Mouse (Mus musculus): ENCODE results near the gene Wtap.
"Not testable (repeated sequence)": the region's sequence is repeated elsewhere in the genome, so short reads cannot be mapped to it uniquely, and the experiment has no call there.

Gene Wtap

DNA sequence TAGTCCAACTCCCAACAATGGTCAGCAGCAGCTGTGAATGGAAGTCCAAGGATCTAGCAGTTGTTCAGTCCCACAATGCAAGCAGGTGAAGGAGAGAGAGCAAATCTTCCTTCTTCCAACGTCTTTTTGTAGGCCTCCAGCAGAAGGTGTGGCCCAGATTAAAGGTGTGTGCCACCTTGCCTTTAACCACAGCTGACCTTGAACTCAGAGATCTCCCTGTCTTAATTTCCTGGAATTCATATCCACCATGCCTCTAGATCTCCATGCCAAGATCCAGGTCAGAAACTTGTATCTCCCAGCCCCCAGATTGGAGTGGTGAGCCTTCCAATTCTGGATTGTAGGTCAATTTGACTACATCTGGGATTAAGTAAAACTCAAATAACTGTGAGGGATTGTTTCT is at the start of gene Wtap:
Gene Wtap (minus strand): TSS at position 101 of the 400 bp plus-strand sequence.
- no peak for DNase-seq

DNA sequence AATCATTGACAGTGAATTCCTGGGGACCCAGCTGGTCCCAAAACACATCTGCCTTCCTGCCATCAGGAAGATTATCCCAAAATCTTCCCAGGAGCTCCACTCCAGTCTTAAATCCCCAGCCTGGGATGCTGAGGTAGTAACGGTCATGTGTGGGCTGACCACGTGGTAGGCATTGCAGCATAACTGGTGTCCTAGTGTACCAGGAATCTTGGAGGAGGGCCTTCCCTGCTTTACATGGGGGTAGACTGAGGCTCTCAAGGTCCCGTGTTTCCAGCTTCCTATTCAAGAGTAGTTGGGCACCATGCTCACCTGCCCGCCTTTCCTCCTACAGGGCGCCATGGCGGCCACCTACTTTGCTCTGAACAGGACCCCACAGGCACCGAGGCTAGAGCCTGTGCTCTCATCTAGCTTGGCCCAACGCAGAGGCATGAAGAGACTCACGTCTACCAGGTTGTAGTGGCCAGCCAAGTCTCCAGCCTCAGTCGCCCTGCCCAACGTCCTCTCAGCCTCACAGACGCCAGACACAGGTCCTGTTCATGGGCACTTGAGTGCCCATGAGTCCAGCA is 42.7 kb upstream of the Wtap start:
- not testable (repeated sequence) for DNase-seq

DNA sequence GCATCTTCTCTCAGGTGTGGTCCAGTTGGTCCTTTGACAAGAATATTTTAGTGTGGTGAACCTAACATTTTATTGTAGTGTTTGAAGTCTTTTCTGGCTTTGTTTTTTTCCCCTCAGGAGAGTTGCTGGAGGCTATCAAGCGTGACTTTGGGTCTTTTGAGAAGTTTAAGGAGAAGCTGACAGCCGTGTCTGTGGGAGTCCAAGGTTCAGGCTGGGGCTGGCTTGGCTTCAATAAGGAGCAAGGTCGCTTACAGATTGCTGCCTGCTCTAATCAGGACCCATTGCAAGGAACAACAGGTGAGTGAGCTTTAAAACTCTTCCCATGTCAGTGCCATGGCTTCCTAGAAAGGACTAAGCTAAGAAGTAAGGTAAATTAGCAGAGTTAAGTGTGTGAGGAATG is 19.3 kb upstream of the Wtap start:
- DNase-seq: no peak

DNA sequence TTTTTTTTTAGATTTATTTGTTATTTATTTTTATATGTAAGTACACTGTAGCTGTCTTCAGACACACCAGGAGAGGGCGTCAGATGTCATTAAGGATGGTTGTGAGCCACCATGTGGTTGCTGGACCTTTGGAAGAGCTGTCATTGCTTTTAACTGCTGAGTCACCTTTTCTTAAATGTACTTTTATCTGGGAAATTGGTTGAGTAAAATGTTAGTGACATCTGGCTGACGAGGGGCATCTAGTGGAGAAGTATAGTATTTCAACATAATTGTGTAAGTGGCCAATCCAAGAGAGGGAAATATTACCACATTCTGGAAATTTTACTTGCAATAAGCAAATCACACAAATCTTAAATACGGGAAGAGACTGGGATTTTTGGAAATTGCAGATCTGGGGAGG is 15.9 kb upstream of the Wtap start:
- DNase-seq: peak; percentile 51

DNA sequence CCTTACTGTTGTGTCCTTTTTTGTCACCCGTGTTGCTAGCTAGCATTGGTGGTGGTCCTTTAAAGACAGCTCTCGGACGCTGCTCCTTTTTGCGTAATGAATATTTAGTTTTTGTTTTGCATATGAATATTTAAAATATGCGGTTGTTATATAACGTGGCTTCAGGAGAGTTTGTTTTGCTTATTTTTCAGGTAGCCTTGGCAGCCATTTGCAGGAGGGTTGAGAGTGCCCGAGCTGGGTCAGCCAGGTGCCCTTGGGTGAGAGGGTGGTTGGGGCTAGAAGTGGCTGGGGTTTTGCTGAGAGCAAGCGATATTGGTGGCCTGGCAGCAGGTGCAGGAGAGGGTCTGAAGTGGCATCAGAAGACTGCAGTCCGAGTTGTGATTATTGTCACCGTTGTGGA is 14.6 kb upstream of the Wtap start:
- DNase-seq: peak; percentile 61

DNA sequence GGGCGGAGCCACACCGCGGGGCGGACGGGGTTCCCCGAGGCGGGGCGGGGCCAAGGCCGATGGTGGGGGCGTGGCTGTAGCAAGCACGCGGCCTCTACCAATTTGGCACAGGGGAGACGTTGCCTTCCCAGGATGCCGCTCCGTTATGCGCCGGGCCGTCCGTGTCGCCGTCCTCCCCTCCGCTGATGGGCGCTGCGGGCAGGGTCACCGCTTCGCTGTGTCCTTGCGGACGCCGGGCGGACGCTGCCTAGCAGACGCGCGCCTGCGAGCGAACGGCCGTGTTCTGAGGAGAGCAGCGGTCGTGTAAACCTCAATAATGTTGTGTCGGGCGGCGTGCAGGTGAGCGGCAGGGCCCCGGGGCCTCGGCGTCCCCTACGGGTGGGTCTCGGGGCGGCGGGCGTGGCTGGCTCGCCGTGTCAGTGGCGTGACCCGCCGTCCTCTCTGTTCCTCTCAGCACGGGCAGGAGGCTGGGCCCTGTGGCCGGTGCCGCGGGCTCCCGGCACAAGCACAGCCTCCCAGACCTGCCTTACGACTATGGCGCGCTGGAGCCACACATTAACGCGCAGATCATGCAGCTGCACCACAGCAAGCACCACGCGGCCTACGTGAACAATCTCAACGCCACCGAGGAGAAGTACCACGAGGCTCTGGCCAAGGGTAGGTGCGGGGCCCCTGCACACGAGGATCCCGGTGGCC is 13.9 kb upstream of the Wtap start:
- peak; percentile 99 for DNase-seq

DNA sequence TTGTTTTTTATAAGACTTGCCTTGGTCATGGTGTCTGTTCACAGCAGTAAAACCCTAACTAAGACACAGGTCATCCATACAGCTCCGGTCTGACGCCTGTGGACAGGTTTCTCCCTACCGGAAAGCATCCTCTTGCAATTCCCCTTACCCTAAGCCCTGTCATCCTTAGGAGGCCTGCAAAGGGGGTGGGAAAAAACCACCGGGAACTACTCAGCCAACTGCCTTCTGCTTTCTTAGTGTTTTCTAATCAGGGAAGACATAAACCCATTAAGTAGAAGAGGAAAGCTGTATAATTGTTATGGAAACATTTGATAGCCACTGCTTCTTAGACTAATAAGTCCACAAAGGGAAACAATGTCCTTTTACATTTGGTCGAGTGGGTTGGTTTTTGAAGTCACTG is 13.0 kb upstream of the Wtap start:
- no peak for DNase-seq

DNA sequence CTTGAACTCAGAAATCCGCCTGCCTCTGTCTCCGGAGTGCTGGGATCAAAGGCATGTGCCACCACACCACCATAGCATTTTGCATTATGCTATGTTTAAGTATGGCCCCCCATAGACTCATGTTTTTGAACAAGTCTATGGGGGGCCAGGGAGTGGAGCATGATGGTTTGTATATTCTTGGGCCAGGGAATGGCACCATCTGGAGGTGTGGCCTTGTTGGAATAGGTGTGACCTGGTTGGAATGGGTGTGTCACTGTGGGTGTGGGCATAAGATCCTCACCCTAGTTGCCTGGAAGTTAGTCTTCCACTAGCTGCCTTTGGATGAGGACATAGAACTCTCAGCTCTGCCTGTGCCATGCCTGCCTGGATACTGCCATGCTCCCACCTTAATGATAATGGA is 12.6 kb upstream of the Wtap start, which contains the start of gene Sod2:
Gene Sod2 (plus strand): TSS at position 301 of the 400 bp plus-strand sequence.
- not testable (repeated sequence) for DNase-seq

DNA sequence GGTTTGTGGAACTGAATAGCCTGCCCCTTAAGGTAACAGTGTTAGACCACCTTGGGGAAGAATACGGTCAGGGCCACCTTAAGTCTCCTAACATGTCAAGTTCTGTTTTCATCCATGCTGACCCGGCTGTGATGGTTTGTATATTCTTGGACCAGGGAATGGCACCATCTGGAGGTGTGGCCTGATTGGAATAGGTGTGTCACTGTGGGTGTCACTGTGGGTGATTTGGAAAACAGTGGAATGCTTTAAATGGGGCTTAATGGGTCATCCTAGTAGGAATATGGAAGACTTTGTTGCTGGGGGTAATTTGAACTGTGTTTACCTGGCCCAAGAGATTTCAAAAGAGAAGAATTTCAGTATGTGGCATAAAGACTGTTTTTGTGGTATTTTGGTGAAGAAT is 10.5 kb upstream of the Wtap start:
- DNase-seq: not testable (repeated sequence)

DNA sequence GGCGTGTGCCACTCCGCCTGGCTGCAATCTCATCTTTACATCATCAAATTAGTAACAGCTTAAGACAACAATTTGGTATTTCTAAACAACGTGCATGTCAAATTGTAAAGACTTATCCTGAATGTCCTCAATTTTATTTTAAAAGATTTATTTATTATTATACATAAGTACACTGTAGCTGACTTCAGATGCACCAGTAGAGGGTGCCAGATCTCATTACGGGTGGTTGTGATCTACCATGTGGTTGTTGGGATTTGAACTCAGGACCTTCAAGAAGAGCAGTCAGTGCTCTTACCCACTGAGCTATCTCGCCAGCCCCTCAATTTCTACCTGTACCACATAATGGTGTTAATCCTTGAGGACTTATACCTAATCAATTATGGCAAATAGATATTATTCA is 8.3 kb upstream of the Wtap start:
- not testable (repeated sequence) for DNase-seq

DNA sequence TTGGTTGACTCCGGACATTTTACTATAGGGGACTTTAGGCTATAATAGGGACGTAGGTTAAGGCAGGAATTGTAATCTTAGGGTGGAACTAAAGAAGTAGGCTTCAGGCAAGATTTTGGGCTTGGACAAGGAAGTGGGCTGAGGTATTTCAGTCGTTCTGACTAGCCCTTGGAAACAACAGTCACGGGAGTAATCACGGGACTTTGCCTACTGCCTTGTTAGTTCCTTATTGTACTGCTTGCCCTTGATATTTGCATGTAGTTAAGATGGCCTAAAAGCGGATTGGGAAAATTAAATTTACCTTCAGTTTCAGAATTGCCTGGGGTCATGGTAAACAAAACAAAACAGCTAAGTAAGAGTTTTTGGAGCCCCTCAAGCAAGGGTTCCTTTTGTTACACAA is 5.1 kb upstream of the Wtap start:
- DNase-seq: no peak

DNA sequence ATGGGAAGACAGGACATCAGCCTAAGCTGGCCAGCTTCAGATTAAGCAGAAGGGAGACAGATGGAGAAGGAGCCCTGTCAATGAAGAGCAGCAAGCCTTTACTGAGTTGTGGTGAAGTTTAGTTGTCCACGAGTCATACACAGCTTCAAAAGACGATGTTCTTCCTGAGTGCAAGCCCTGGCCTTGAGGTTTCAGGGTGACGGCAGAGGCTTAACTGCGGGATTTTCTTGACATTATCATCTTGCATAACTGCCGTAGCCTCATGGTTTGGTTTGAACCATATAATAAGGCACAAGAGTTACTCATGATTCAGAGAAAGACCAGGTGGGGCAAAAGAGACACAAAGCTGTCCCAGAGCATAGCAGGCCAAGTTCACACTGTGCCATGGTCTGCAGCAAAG is 3.9 kb upstream of the Wtap start:
- DNase-seq: no peak

DNA sequence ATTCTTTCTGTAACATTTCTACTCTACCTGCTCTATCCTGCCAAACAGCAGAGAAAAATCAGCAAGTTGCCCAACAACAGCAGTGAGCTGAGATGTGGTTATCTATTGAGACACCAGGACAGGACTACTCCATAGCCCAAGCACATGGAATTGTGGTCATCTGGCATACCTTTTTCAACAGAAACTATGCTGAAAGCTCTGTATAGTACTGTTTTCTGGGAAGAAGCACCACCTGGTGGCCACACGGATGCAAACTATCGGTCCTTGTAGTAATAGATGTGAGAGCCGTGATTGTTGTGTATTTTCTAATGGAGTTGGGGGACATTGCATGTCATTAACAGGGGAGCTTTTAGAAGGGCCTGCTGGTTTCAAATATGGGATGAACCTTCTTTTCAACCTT is 2.4 kb upstream of the Wtap start:
- DNase-seq: peak; percentile 65

DNA sequence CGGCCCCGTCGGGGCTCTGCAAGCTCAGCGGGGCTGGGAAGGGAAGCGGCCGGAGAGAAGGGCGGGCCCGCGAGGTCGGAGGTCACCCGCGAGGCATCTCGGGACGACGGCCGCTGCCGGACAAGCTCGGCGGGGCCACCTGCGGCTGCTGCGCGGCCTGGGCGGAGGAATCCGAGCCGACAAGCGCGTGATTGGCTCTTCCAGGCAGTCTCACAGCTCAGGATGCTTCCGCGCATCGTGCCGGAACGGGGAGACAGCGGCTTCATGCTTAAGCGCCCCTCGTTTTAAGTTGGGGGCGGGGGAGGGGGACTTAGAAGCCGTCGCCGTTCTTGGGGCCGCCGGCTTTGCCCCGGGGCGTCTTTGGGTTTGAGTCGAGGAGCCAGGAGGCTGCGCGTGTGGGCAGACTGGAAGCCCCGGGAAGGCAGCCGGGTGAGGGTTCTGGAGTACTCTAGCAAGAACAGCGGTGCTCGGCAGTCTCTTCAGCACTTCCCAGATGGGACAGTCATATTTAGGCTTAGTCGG is 1.4 kb downstream of the Wtap start:
- DNase-seq: peak; percentile 98

DNA sequence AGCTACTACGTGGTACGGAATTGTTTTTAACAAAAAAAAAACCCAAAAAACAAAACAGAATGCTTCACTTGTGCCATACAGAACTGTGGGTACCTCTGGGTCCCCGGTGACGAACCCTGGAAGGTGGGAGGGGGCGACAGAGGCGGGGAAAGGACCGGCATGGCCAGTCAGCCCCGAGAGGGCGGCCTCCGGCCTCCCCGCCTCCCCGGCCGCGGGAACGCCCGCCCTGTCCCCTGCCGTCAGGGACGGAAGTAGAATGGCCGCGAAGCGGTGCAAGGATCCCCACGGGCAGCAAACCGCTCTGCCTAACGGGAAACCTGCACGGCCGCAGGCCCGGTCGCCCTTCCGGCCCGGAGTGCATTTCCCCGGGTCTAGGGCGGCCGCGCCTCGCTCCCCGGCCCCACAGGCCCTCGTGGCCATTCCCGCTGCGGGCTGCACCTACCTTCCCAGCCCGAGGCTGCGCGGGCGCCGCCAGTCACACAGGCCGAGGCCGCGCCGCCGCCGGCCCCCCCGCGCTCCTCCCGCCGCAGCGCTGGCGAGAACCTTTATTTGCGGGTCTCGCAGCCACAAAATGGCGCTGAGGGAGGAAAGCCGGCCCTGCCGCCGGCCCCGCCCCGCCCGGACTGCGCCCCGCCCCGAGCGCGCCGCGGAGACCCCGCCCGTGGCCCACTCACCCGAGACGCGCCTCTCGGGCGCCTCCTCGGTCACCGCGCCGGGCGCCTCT is 2.2 kb downstream of the Wtap start:
- peak; percentile 90 for DNase-seq

DNA sequence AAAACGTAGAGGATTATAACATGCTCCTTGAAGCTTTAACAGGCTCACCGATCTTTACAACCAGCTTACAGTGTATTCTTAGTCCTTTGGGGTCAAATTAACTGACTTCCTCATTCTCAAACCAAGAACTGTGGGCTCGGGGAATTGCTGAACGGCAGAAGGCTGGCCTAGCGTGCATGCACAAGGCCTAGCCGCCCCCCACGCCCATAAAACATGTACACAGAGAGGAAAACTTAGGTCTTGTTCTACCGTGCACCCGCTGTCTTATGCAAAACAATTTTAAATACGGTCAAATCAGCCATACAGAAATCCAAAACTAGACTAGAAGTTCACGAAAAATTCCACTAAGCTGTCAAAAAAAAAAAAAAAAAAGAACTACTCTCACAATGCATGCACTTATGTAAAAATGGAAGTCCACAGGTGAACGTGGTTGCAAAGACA is 2.8 kb downstream of the Wtap start:
- no peak for DNase-seq

DNA sequence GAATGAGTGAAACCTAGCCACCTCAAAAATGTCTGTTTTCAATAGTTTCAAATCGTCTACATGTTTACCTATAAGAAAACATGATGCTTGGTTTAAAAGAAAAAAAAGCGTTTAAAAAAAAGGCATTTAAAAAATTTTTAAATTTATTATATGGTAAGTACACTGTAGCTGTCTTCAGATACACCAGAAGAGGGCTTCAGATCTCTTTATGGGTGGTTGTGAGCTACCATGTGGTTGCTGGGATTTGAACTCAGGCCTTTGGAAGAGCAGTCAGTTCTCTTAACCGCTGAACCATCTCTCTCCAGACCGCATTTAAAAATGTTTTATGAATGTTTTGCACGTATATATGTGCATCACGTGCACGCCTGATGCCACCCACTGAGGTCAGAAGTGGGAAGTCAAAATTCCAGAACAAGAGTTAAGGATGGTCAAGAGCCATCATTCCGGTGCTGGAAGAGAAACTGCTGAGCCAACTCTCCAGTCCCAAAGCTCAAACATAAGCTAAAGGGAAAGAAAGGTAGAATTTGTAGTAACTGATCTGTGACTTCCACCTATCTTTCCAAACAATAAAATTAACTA is 3.3 kb downstream of the Wtap start:
- DNase-seq: no peak

DNA sequence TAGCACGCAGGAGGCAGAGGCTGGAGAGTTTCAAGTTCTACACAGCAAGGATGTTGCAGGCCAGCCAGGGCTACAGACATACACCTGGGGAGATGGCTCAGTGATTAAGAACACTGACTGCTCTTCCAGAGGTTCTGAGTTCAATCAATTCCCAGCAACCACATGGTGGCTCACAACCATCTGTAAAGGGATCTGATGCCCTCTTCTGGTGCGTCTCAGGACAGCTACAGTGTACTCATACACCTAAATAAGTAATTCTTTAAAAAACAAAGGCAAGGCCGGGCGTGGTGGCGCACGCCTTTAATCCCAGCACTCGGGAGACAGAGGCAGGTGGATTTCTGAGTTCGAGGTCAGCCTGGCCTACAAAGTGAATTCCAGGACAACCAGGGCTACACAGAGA is 5.9 kb downstream of the Wtap start:
- DNase-seq: not testable (repeated sequence)

DNA sequence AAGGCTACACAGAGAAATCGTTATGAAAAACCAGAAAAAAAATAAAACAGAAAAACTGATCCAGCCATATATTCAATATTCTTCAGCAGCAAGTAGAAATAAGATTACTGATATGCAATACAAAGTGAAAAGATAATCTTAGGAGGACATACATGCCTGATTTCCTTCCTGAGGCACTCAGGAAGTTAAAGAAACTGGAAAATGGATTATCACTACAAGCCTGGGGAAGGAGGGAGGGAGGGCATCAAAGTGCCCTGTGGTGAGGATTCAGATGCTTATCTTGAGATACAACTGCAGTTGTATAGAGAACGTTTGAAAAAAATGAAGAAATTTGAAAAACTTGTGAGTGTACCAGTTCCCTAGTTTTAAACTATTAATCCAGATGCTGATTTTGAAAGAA is 10.0 kb downstream of the Wtap start:
- DNase-seq: no peak

DNA sequence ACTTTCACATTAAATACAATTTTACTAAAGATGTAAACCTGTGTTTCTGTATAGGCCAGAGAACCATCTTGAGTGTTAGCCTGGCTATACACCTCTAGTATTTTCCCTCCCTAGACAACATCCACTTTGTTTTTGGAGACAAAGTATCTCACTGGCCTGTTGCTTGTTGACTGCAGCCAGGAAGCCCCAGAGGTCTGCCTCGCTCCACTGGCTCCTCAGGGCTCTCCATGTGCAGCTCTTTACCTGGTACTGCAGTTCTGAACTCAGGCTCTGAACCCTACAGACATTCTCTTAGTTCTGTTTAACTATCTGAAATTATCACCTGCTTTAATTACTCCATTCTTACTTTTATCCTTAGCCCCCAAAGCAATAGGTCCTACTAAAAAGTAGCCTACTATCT is 15.4 kb downstream of the Wtap start:
- no peak for DNase-seq

DNA sequence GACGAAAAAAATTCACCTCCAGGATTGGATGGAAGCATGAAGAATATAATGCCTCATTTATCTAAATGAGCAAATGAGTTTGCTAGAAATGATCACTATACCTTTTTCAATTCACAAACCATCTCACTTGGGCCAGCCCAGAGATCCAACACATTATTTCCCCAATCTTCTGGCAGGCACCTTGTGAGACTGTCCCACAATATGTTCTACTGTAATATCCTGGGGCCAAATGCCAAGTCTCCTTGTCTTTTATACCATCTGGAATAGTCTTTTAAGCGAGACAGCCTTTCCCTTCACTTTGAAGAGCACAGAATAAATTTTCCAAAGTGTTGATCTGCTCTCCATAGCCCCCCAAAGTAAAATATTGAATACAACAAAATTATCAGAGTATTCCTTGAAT is 20.1 kb downstream of the Wtap start:
- no peak for DNase-seq

DNA sequence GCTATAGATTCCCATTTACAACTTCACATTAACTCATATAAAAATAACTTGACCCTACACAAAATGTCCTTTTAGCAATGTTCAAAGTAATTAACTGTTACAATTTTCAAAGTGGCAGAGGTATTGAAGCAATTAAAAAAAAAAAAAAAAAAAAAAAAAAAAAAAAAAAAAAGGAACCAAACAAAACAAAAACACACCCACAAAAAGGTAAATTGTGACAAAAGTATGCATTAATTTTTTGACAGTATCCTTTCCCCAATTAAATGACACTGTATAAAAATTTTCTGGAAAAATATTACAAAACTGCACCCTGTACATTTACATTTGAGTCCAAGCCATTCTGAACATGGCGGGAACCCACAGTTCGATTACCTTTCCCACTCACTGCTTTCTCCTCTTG is 26.8 kb downstream of the Wtap start:
- no peak for DNase-seq

DNA sequence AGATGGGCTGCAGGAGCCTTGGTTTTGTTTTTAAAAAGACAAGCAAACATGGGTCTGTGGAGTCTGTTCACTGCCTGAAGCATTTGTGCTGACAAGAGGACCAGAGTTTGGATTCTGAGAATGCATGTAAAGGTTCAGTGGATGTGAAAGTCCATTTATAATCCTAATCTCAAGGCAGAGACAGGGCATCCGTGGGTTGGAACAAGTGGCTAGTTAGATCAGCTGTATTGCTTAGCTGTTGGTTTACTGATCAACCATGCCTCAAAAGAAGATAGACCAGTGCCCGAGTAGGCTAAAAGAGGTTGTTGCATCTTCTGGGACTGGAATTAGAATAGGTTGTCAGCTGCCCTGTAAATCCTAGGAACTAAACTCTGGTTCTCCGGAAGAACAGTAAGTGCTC is 30.5 kb downstream of the Wtap start:
- DNase-seq: no peak
